ENCODE assay signal across 8 mouse cellular contexts in genomic region chr2:5613651-5614307, GRCm38 (mm10).
DNase-seq lines count a peak whose midpoint lies in the region; ATAC-seq and TF ChIP-seq lines count a peak whose summit lies in the region.

No protein-coding gene starts in this region.

- H3K9me3 ChIP-seq in G1E (replicated peaks): no peaks in the 10 kb centered on the region
- H3K9me3 ChIP-seq in forebrain, embryonic 14.5 days (replicated peaks; ENCODE audit: control insufficient read depth, low read length): no peaks in the 10 kb centered on the region
- no peaks in the 10 kb centered on the region for H3K9me3 ChIP-seq in hindbrain, embryonic 16.5 days (ENCODE audit: control insufficient read depth, low read length)

- TF ChIP-seq POLR2A in spleen, adult 2 months (IDR thresholded peaks at IDR 0.05; ENCODE audit: low read depth, low read length): no peak

- ATAC-seq in G1E (ENCODE audit: extremely low read depth, insufficient number of reproducible peaks, low FRiP score, poor library complexity, severe bottlenecking): peak; percentile 50
- ATAC-seq in forebrain, embryonic 14.5 days: peak; percentile 71
- peak; percentile 83 for ATAC-seq in hindbrain, embryonic 16.5 days

- peak overlapping the region; percentile 65; the same call in 1 of the 2 replicates for H3K4me3 ChIP-seq in G1E (ENCODE audit: low read depth, low read length)
- no peak overlapping the region for H3K4me3 ChIP-seq in forebrain, embryonic 14.5 days (ENCODE audit: low read depth, low read length)
- H3K4me3 ChIP-seq in hindbrain, embryonic 16.5 days (ENCODE audit: low read length): no peak overlapping the region
- H3K4me3 ChIP-seq in spleen, adult 2 months (ENCODE audit: extremely low read depth, insufficient read depth, insufficient read length): no peak overlapping the region

- H3K36me3 ChIP-seq in G1E (replicated peaks): no peaks in the 10 kb centered on the region
- H3K36me3 ChIP-seq in forebrain, embryonic 14.5 days (ENCODE audit: control insufficient read depth, insufficient read depth, low read length): no peaks in the 10 kb centered on the region
- no peaks in the 10 kb centered on the region for H3K36me3 ChIP-seq in hindbrain, embryonic 16.5 days (ENCODE audit: control insufficient read depth, insufficient read depth, low read length)
- H3K36me3 ChIP-seq in spleen, adult 2 months (ENCODE audit: control insufficient read depth, insufficient read depth, low read length): no peaks in the 10 kb centered on the region

- 0 out of 2 replicates have a peak overlapping the region, but pooled peaks have one; percentile 14 for H3K27ac ChIP-seq in forebrain, embryonic 14.5 days (ENCODE audit: low read depth, low read length)
- H3K27ac ChIP-seq in hindbrain, embryonic 16.5 days (ENCODE audit: low read depth, low read length): no peak overlapping the region; the same call in 1 of the 2 replicates
- peak overlapping the region; percentile 4; the same call in 1 of the 2 replicates for H3K27ac ChIP-seq in spleen, adult 2 months (ENCODE audit: insufficient read depth, low read length)

- no peak overlapping the region for H3K4me2 ChIP-seq in forebrain, embryonic 14.5 days (ENCODE audit: low read length)
- H3K4me2 ChIP-seq in hindbrain, embryonic 16.5 days (ENCODE audit: low read length): no peak overlapping the region

- peaks cover 71% of the 10 kb centered on the region for H3K4me1 ChIP-seq in G1E (ENCODE audit: insufficient read depth, low read depth, low read length)
- peaks cover 10% of the 10 kb centered on the region for H3K4me1 ChIP-seq in forebrain, embryonic 14.5 days (ENCODE audit: control insufficient read depth, insufficient read depth, low read length)
- peaks cover 15% of the 10 kb centered on the region for H3K4me1 ChIP-seq in hindbrain, embryonic 16.5 days (ENCODE audit: control insufficient read depth, insufficient read depth, low read depth, low read length)
- H3K4me1 ChIP-seq in spleen, adult 2 months (ENCODE audit: control insufficient read depth, insufficient read depth, insufficient read length): peaks cover 17% of the 10 kb centered on the region; the same call in 1 of the 2 replicates

- no peak overlapping the region for H3K9ac ChIP-seq in forebrain, embryonic 14.5 days (ENCODE audit: low read length)
- H3K9ac ChIP-seq in hindbrain, embryonic 16.5 days (ENCODE audit: low read depth, low read length): no peak overlapping the region

- DNase-seq in 3134 (ENCODE audit: extremely low read depth, insufficient read length, low spot score) (peak; percentile 90), G1E (ENCODE audit: low spot score) (peak; percentile 57)
- DNase-seq in forebrain, embryonic 14.5 days (ENCODE audit: low spot score): peak; percentile 49
- DNase-seq in lung, postnatal 4 days: peak; percentile 21 to 64
- peak; percentile 9 to 26 for DNase-seq in spleen, adult 2 months (ENCODE audit: low read depth in 1 of 2, low spot score in 2 of 2)
- no peak for DNase-seq in testis, postnatal 10 days (ENCODE audit: low spot score)
- no peak for DNase-seq in left cerebral cortex, adult 18-20 months (ENCODE audit: low spot score in 2 of 2)

- H3K27me3 ChIP-seq in G1E (ENCODE audit: insufficient read depth, low read length): no peaks in the 10 kb centered on the region
- H3K27me3 ChIP-seq in forebrain, embryonic 14.5 days (replicated peaks; ENCODE audit: control insufficient read depth, insufficient read depth, low read length): no peaks in the 10 kb centered on the region
- no peaks in the 10 kb centered on the region for H3K27me3 ChIP-seq in hindbrain, embryonic 16.5 days (replicated peaks; ENCODE audit: control insufficient read depth, insufficient read depth, low read length)
- no peaks in the 10 kb centered on the region for H3K27me3 ChIP-seq in spleen, adult 2 months (ENCODE audit: control insufficient read depth, insufficient read depth, low read length)

- no peak for TF ChIP-seq CTCF in G1E (IDR thresholded peaks at IDR 0.05; ENCODE audit: low read depth, low read length)
- TF ChIP-seq CTCF in spleen, adult 2 months (IDR thresholded peaks at IDR 0.05; ENCODE audit: extremely low read depth, insufficient read depth, insufficient read length, insufficient replicate concordance): no peak

- 23% methylated on average over 12 of the region's 12 CpGs for WGBS in forebrain, embryonic 14.5 days
- WGBS in hindbrain, embryonic 16.5 days: 36% methylated on average over 12 of the region's 12 CpGs
- 13% methylated on average over 12 of the region's 12 CpGs for WGBS in spleen, adult 2 months

Comparison
In these comparisons a context has a peak if more than half of its experiments do, and no peak if none do; other contexts are left out.
1. DNase-seq: peak in 3134 (single experiment), G1E (single experiment), forebrain, embryonic 14.5 days (single experiment), lung, postnatal 4 days (2 of 2) and spleen, adult 2 months (2 of 2); none in testis, postnatal 10 days (single experiment) and left cerebral cortex, adult 18-20 months (0 of 2).
2. Peak in every context shown above with its lines, with median percentiles within 50 percentile points of each other: ATAC-seq.